In genomic region chr13:46725227-46725626, GRCm38 (mm10) we compare ENCODE assay signal across 7 mouse cellular contexts. TPM values are rescaled to one million over a fixed set of nuclear protein-coding genes. Genes with fewer than 3 reads are reported as not detected.
DNase-seq lines count a peak whose midpoint lies in the region; ATAC-seq and TF ChIP-seq lines count a peak whose summit lies in the region.

No protein-coding gene starts in this region.

- 0 out of 2 replicates have a peak overlapping the region, but pooled peaks have one; percentile 35 for H3K27ac ChIP-seq in thymus, adult 2 months (ENCODE audit: control insufficient read depth, insufficient read depth, low read length)
- H3K27ac ChIP-seq in embryonic facial prominence, embryonic 10.5 days (replicated peaks) = no peak overlapping the region
- no peak overlapping the region for H3K27ac ChIP-seq in intestine, embryonic 15.5 days
- H3K27ac ChIP-seq in neural tube, embryonic 13.5 days (replicated peaks) = no peak overlapping the region

- TF ChIP-seq CTCF in thymus, adult 2 months (IDR thresholded peaks at IDR 0.05; ENCODE audit: borderline replicate concordance, control insufficient read depth, extremely low read depth, insufficient read depth, low read length, poor library complexity) = no peak

- no peak for ATAC-seq in intestine, embryonic 15.5 days
- ATAC-seq in neural tube, embryonic 13.5 days (ENCODE audit: low read depth) = no peak

- peak overlapping the region; percentile 28 for H3K4me2 ChIP-seq in intestine, embryonic 15.5 days (replicated peaks)
- H3K4me2 ChIP-seq in neural tube, embryonic 13.5 days = peak overlapping the region; percentile 93

- H3K4me1 ChIP-seq in thymus, adult 2 months (replicated peaks; ENCODE audit: control insufficient read depth, insufficient read depth, low read length) = peaks cover 2% of the 10 kb centered on the region
- H3K4me1 ChIP-seq in embryonic facial prominence, embryonic 10.5 days = peaks cover 22% of the 10 kb centered on the region
- H3K4me1 ChIP-seq in intestine, embryonic 15.5 days (replicated peaks) = 0 out of 2 replicates have a peak, but pooled peaks cover 7% of the 10 kb centered on the region
- peaks cover 28% of the 10 kb centered on the region for H3K4me1 ChIP-seq in neural tube, embryonic 13.5 days (replicated peaks)

- DNase-seq in thymus, adult 2 months = no peak
- no peak for DNase-seq in thymus, postnatal 36 days
- no peak for DNase-seq in embryonic facial prominence, embryonic 10.5 days (ENCODE audit: low spot score)
- DNase-seq in layer of hippocampus, postnatal 25 days (ENCODE audit: extremely low spot score in 1 of 2, low spot score in 1 of 2) = no peak
- DNase-seq in gastrocnemius, postnatal 4 days (ENCODE audit: low spot score in 2 of 2) = no peak

- WGBS in thymus, adult 2 months = 7% methylated on average over 2 of the region's 2 CpGs
- WGBS in embryonic facial prominence, embryonic 10.5 days = 43% methylated on average over 2 of the region's 2 CpGs
- WGBS in intestine, embryonic 15.5 days = 22% methylated on average over 2 of the region's 2 CpGs
- 47% methylated on average over 2 of the region's 2 CpGs for WGBS in neural tube, embryonic 13.5 days

- no peak overlapping the region for H3K4me3 ChIP-seq in thymus, adult 2 months (ENCODE audit: control insufficient read depth, insufficient read depth, low read length)
- peak overlapping the region; percentile 99 for H3K4me3 ChIP-seq in embryonic facial prominence, embryonic 10.5 days
- no peak overlapping the region for H3K4me3 ChIP-seq in intestine, embryonic 15.5 days (replicated peaks)
- peak overlapping the region; percentile 13; the same call in 1 of the 2 replicates for H3K4me3 ChIP-seq in neural tube, embryonic 13.5 days

- H3K9ac ChIP-seq in intestine, embryonic 15.5 days = no peak overlapping the region
- H3K9ac ChIP-seq in neural tube, embryonic 13.5 days = 0 out of 2 replicates have a peak overlapping the region, but pooled peaks have one; percentile 19

- no peak for TF ChIP-seq POLR2A in thymus, adult 2 months (IDR thresholded peaks at IDR 0.05; ENCODE audit: control insufficient read depth, extremely low read depth, insufficient read depth, low read length, poor library complexity)

- no peaks in the 10 kb centered on the region for H3K27me3 ChIP-seq in thymus, adult 2 months (ENCODE audit: control insufficient read depth, insufficient read depth, low read length)
- no peaks in the 10 kb centered on the region for H3K27me3 ChIP-seq in embryonic facial prominence, embryonic 10.5 days (replicated peaks; ENCODE audit: low read depth, poor library complexity, severe bottlenecking)
- H3K27me3 ChIP-seq in intestine, embryonic 15.5 days (replicated peaks) = no peaks in the 10 kb centered on the region
- no peaks in the 10 kb centered on the region for H3K27me3 ChIP-seq in neural tube, embryonic 13.5 days

- no peaks in the 10 kb centered on the region for H3K9me3 ChIP-seq in embryonic facial prominence, embryonic 10.5 days
- H3K9me3 ChIP-seq in intestine, embryonic 15.5 days = no peaks in the 10 kb centered on the region
- H3K9me3 ChIP-seq in neural tube, embryonic 13.5 days = no peaks in the 10 kb centered on the region

- H3K36me3 ChIP-seq in thymus, adult 2 months (ENCODE audit: control insufficient read depth, insufficient read depth, low read length) = no peaks in the 10 kb centered on the region
- no peaks in the 10 kb centered on the region for H3K36me3 ChIP-seq in embryonic facial prominence, embryonic 10.5 days (replicated peaks)
- no peaks in the 10 kb centered on the region for H3K36me3 ChIP-seq in intestine, embryonic 15.5 days
- H3K36me3 ChIP-seq in neural tube, embryonic 13.5 days = no peaks in the 10 kb centered on the region

RNA-seq across cellular contexts. Expression of gene Nup153, which starts 2.5 kb away (rescaled TPM):
- 164 and 182 TPM in 2 replicates for polyA plus RNA-seq in thymus, adult 2 months (2012; rRNA removed)
- polyA plus RNA-seq in embryonic facial prominence, embryonic 10.5 days (2016; fragmentation: Nextera tagmentation; extraction: Ambion mirVana) = 34.3 and 36.9 TPM in 2 replicates
- polyA plus RNA-seq in intestine, embryonic 15.5 days (2015; fragmentation: Nextera tagmentation; extraction: Ambion mirVana) = 20.3 and 21.4 TPM in 2 replicates
- 17.8 and 21.9 TPM in 2 replicates for polyA plus RNA-seq in neural tube, embryonic 13.5 days (2015; fragmentation: Nextera tagmentation; extraction: Ambion mirVana)
- total RNA-seq in layer of hippocampus, postnatal 25 days (2021) = 10 to 100 TPM; 40.9 to 47.2 TPM
- total RNA-seq in gastrocnemius, postnatal 4 days (2021) = 10 to 100 TPM; 51.6 to 66.3 TPM

RNA-seq across cellular contexts. Expression of gene Fam8a1, which starts 55.9 kb away (rescaled TPM):
- polyA plus RNA-seq in thymus, adult 2 months (2012; rRNA removed) = 16.0 and 24.9 TPM in 2 replicates
- 5.8 and 7.1 TPM in 2 replicates for polyA plus RNA-seq in embryonic facial prominence, embryonic 10.5 days (2016; fragmentation: Nextera tagmentation; extraction: Ambion mirVana)
- polyA plus RNA-seq in intestine, embryonic 15.5 days (2015; fragmentation: Nextera tagmentation; extraction: Ambion mirVana) = 9.4 and 9.9 TPM in 2 replicates
- 14.7 and 15.7 TPM in 2 replicates for polyA plus RNA-seq in neural tube, embryonic 13.5 days (2015; fragmentation: Nextera tagmentation; extraction: Ambion mirVana)
- 10 to 100 TPM; 74.0 to 74.1 TPM for total RNA-seq in layer of hippocampus, postnatal 25 days (2021)
- total RNA-seq in gastrocnemius, postnatal 4 days (2021) = 10 to 100 TPM; 45.3 to 48.2 TPM

Comparison
In these comparisons a context has a peak if more than half of its experiments do, and no peak if none do; other contexts are left out.
1. H3K4me3 ChIP-seq: peak in embryonic facial prominence, embryonic 10.5 days (single experiment) and neural tube, embryonic 13.5 days (single experiment); none in thymus, adult 2 months (single experiment) and intestine, embryonic 15.5 days (single experiment).